Mouse (Mus musculus): ENCODE results near the gene Kcnmb1.

The Kcnmb1 gene

DNA sequence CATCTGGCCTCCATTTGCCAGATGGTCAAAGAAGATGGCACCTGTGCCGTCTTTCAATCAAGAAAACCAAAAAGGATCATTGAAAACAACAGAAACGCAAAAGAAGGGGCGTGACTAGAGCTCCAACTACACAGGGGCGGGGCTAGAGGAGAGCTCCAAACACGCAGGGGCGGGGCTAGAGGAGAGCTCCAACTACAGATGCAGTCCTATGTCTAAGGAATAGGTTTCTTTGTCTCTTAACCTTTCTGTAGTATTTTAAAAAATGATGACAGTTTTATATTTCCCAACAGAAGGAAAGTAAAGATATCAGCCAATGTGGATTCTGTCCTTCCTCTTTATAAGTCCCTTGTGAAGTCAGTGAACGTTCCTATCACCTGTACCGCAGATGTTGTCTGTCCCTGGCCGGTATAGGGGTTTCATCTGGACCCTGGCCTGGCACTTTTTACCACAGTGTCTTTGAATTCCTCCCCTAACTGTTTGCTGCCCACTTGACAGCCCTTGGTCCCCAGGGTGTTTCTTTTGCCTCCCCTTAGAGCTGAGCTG lies 18.0 kb upstream of the Kcnmb1 start:
- no peak for DNase-seq (ENCODE audit: low read depth)

GRCm38 (mm10) chr11:33946501-33946900 lies 16.3 kb upstream of the Kcnmb1 start:
- no peak for DNase-seq (ENCODE audit: low read depth)

DNA sequence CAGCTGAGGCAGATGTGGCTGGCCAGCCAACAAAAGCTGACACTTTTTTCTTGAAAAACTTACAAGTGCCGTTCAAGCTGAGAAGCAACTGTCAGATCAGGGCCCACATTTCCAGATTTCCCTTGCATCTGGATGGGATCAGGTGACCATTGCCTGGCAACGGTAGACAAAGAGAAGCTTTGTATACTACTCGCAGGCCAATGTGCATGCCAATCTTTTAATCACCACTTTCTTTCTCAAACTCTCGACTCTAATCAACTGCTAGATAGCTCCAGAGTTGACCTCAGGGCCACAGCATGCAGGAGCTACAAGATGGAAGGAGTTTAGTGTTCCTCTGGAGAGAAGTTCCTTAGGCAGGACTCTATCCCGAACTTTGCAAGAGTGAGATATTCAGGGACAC lies 11.7 kb upstream of the Kcnmb1 start:
- no peak for DNase-seq (ENCODE audit: low read depth)

GRCm38 (mm10) chr11:33951684-33952625 lies 10.9 kb upstream of the Kcnmb1 start:
- DNase-seq (ENCODE audit: low read depth) = no peak

DNA sequence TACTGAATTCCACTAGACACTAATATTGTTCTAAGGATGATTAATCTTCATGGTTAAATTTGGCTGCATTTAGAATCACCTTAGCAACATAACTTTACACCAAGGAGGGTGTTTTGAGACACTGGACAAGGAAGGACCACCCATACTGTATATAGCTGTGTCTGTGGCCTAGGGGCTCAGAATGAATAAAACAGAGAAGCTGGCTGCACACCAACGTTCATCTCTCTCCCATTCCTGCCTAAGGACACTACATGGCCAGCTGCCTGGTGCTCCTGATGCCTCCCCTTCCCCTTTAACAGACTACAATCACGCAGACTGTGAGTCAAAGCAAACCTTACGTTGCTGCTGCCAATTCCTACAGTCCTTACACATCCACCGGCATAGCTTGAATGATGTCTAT lies 6.8 kb upstream of the Kcnmb1 start:
- no peak for DNase-seq (ENCODE audit: low read depth)

DNA sequence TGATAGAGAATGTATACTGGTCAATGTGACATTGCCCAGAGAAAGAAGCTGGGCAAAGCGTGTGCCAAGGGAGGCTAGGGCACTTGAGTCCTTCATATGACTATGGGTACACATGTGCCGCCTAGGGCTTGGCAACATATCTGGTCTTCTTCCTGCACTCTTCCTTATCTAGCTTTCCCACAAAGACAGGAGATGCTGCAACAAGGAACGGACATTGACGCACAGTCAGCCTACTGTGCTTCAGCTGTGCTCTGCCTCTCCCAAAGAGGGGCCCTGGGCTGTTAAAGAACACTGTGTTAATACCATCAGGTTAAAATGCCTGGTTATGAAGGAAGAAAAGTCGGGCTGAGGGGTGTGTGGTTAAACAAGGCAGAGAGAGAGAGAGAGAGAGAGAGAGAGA lies 6.2 kb upstream of the Kcnmb1 start:
- DNase-seq (ENCODE audit: low read depth) = no peak

- no peak for DNase-seq (ENCODE audit: low read depth)
These were observed 5.2 kb upstream of the Kcnmb1 start for GRCm38 (mm10) chr11:33957595-33957994.

DNA sequence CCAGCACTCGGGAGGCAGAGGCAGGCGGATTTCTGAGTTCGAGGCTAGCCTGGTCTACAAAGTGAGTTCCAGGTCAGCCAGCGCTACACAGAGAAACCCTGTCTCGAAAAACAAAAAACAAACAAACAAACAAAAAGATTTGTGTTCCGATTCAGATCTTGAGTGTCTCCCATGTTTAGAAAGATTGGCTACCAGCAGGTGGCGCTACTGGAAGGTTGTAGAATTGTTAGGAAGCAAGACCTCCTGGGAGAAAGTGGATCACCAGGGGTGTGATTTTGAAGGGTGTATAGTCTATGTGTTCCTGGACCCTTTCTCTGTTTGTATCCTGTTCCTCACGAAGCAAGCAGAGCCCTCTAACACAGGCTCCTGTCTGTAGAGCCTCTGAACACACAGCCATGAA lies 4.1 kb upstream of the Kcnmb1 start:
- peak; percentile 72 for DNase-seq (ENCODE audit: low read depth)

- no peak for DNase-seq (ENCODE audit: low read depth)
These were observed 635 bp upstream of the Kcnmb1 start for GRCm38 (mm10) chr11:33962178-33962577.

DNA sequence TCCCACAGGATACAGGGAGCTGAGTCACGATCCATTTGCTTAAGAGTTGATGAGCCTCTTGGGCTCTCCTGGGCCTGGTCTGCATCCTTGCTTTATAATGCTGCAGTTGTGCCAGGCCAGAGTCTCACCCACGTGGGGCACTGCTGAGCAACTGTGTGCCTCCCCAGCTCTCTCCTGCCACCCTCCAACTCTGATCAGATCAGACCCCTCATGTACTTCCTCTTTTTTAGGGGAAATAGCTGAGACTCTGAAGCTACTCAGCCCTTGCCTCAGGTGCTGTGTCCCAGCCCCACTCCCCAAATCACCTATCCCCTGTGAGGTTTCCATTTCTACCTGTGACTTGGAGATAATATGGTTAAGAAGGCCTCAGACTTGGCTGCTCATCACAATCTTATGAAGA lies 2.6 kb downstream of the Kcnmb1 start:
- DNase-seq (ENCODE audit: low read depth) = peak; percentile 67

GRCm38 (mm10) chr11:33967708-33968107 lies 4.9 kb downstream of the Kcnmb1 start:
- DNase-seq (ENCODE audit: low read depth) = peak; percentile 91

DNA sequence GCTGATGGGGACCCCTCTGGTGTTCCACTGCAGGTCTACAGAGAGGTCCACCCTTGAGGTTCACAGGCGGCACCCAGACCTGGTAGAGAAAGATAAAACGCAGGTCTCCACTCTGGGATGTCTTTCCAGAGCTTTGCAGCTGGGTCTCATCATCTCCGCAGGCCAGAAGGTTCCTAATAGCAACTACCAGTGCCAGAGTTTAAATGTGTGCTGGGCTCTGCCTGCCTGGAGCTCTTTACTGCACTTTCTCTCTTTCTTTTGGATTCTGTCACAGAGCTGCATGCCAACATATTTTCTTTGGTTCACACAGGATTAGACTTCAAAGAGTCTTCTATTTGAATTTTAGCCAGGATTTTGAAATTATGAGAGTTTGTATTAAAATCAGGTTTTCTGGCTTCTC lies 6.4 kb downstream of the Kcnmb1 start:
- no peak for DNase-seq (ENCODE audit: low read depth)

DNA sequence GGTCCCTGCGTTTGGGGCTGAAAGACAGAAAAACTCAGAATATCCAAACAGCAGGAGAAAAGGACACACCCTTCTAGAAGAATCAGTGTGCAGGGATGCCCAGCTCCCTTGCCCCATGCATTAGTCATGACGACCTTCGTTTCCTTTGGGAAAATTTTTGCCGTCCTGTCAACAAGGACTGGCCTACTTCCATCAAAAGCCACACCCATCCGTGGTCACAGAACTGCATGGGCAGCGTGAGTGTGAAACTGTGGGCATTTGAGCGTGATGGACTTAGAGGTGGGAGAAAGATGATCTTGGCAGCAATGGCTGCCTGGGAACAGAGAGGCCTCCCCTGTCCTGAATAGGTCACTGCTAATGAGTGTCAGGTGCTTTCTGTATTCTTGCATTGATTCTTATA lies 9.3 kb downstream of the Kcnmb1 start:
- no peak for DNase-seq (ENCODE audit: low read depth)

GRCm38 (mm10) chr11:33974341-33975040 lies 11.7 kb downstream of the Kcnmb1 start:
- DNase-seq (ENCODE audit: low read depth) = no peak

- no peak for DNase-seq (ENCODE audit: low read depth)
These were observed 12.3 kb downstream of the Kcnmb1 start for GRCm38 (mm10) chr11:33975121-33975520.

GRCm38 (mm10) chr11:33980146-33980545 lies 17.3 kb downstream of the Kcnmb1 start:
- DNase-seq (ENCODE audit: low read depth) = no peak

DNA sequence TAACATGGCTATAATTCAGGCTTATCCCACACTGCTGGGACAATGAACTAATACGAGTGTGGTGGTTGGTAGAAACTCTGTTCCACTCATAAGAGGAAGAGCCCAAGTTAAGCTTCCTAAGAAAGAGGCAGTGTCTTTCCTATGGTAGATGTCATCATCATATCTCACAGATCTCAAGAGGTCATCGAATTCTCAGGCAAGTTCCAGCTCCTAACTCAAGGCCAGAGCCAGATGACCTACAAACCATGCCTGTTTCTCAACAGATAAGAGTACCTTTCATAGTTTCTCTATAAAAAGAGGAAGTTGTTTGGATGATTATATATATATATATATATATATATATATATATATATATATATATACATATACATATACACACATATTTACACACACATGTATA lies 23.7 kb downstream of the Kcnmb1 start:
- DNase-seq (ENCODE audit: low read depth) = peak; percentile 74

DNA sequence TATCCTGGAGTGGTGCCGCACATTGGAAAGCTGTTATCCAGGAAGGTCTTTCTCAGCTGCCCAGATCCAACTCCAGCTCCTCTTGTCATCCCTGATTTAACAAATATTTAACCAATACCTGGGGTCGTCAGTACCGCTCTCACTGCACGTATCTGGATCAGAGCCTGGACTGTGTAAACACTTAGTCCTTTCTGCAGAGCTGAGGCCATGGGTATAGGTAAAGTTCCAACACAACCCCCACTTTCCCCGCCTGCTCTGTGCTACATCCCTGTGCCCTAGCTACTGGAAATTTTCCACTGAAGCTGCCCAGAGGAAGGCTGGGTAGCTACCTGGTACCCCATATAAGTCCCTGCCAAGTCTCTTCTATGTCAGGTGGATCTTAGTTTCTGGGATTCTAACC lies 27.2 kb downstream of the Kcnmb1 start:
- DNase-seq (ENCODE audit: low read depth) = no peak

- no peak for DNase-seq (ENCODE audit: low read depth)
These were observed 30.1 kb downstream of the Kcnmb1 start, which contains the start of gene Kcnip1 for GRCm38 (mm10) chr11:33992938-33993337. Gene Kcnip1, minus strand, starts transcription at chr11:33993152.

DNA sequence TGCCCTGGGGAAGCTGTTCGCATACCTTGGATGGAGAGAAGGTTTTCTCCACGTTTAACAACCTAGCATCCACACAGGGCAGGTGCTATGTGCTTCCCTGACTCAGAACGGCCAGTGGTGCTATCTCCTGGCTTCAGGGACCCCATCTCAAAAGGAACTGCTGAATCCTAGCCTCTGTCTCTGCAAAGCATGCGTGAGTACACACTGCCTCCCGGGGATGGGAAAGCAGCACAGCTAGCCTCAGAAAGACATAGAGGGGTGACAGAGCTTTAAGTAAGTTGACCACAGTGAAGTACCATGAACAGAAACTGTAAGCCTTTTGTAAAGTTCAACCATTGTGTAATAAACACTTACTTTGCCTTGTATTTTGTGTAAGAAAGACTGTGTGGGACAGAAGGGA lies 30.7 kb downstream of the Kcnmb1 start:
- no peak for DNase-seq (ENCODE audit: low read depth)

GRCm38 (mm10) chr11:33998244-33998643 lies 35.4 kb downstream of the Kcnmb1 start:
- no peak for DNase-seq (ENCODE audit: low read depth)

GRCm38 (mm10) chr11:34000416-34000815 lies 37.6 kb downstream of the Kcnmb1 start:
- DNase-seq (ENCODE audit: low read depth) = peak; percentile 59

Measured in 416B (cell line).